Mouse (Mus musculus): ENCODE measurements around the gene Trp53rkb.
A peak's percentile ranks its signal among the peaks of the same experiment; 100 is the strongest.
"Not testable (repeated sequence)": the region's sequence is repeated elsewhere in the genome, so short reads cannot be mapped to it uniquely, and the experiment has no call there.

Gene Trp53rkb

DNA sequence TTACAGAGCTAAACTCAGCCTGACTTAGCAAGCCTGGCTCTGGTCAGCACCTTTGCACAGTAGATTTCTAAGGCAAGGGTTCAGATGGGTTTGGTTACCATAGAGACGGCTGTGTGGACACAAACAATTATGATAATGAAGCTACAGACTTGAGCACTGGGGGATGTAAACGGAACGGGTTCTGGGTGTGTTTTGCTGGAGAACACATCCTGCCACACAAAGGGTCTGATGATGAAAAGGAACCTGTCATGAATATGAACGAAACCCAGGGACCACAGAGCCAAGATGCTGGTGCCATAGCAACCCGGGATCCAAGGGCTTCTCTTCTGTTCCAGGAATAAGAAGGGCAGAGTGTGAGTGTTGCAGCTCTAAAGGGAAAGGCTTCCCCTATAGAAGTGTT lies at the start of gene Trp53rkb:
Gene Trp53rkb (plus strand): TSS at position 177 of the 400 bp plus-strand sequence.
- DNase-seq (ENCODE audit: inconsistent ontology term) = no peak

- no peak for DNase-seq (ENCODE audit: inconsistent ontology term)
These were observed 48.8 kb upstream of the Trp53rkb start for GRCm38 (mm10) chr2:166743504-166743903.

DNA sequence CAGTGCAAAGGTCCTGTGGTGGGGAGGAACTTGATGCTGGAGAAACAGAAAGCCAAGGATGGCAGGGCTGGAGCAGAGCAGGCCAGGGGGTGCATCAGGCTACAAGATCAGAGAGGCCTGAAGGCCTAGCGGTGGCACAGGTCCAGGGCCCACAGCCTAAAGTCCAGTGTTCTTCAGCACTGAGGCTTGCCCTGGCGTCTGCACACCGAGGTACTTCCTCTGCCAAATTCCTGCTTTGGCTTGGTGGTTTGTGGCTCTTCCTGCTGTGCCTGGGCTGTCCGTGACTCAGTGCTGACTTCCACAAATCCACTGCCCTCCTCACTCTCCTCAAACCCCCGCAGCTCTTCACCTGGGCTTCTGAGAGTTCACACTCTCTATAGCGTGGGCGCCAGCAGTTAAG lies 47.9 kb upstream of the Trp53rkb start:
- peak; percentile 91 for DNase-seq (ENCODE audit: inconsistent ontology term)

GRCm38 (mm10) chr2:166745849-166746248 lies 46.5 kb upstream of the Trp53rkb start:
- no peak for DNase-seq (ENCODE audit: inconsistent ontology term)

- not testable (repeated sequence) for DNase-seq (ENCODE audit: inconsistent ontology term)
These were observed 45.9 kb upstream of the Trp53rkb start for GRCm38 (mm10) chr2:166746261-166746913.

DNA sequence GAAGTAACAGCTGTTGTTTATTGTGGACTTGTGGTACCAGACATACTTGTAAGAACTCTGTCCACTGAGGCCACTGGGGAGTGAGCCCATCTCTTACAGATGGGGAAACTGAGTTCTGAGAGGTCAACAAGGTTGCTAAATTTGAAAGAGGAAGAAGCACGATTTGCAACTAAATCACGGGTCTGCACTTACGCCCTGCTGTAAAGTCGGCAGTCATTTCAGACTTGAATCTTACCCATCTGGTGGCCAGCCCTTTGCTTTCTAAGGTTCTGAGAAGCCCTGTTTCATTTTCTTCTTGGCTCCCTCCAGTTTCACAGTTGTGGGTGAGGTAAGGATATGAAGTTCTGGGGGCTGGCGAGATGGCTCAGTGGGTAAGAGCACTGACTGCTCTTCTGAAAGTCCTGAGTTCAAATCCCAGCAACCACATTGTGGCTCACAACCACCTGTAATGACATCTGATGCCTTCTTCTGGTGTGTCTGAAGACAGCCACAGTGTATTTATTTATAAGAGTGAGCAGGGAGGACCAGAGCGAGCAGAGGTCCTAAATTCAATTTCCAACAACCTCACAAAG lies 41.6 kb upstream of the Trp53rkb start:
- no peak for DNase-seq (ENCODE audit: inconsistent ontology term)

- DNase-seq (ENCODE audit: inconsistent ontology term) = no peak
These were observed 38.1 kb upstream of the Trp53rkb start for GRCm38 (mm10) chr2:166754194-166754593.

DNA sequence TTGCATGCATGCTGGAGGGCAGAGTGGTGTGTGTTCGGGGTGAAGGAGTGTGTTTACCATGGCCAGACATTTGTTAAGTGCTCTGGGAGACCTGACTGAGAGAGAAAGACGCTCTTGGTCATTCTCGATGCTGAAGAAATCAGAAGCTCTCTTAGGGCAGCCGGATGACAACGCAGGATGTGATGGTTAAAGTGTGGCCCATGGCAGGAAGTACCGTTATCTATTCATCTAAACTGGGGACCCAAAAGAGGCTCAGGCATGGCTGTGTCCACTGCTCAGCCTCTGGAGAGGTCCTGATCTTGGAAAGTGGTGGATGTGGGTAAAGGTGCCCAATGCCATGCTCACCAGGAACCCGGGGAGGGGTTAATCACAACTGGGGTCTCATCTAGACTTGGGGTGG lies 37.6 kb upstream of the Trp53rkb start:
- no peak for DNase-seq (ENCODE audit: inconsistent ontology term)

DNA sequence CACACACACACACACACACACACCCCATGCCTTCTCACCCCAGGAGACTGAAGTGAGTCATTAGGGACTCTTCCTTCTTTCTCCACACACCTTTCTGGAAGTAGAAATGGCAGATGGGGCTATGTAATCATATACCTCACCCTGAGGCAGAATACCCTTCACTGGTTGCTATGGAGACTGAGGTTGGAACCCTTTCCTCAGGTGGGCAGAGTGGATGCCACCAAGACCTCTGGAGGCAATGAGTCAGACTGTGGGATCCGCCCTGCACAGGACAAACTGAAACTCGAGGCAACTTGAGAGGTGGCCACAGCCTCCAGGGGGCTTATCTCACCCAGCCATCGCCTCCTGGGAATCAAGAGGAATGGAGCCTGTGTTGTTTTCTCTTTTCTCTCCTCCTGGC lies 34.4 kb upstream of the Trp53rkb start:
- no peak for DNase-seq (ENCODE audit: inconsistent ontology term)

GRCm38 (mm10) chr2:166764051-166764450 lies 28.3 kb upstream of the Trp53rkb start:
- DNase-seq (ENCODE audit: inconsistent ontology term) = no peak

GRCm38 (mm10) chr2:166767591-166767990 lies 24.7 kb upstream of the Trp53rkb start:
- no peak for DNase-seq (ENCODE audit: inconsistent ontology term)

DNA sequence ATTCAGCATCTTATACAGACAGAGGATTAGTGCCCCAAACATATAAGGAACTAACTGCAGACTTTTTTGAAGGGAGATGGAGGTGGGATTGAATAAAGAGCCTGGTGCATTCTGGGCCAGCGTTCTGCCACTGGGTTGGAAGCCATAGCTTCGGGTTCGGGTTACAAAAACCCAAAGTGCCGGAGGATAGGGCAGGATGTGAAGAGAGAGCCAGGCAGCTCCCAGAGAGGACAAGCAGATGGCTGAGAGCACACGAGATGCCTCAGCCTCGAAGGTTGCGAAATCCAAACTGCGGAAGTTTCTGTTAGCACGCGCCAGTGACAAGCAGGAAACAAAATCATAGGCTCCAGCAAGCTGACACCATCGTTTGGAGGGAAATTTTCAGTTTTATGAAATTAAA lies 20.9 kb upstream of the Trp53rkb start:
- DNase-seq (ENCODE audit: inconsistent ontology term) = no peak

DNA sequence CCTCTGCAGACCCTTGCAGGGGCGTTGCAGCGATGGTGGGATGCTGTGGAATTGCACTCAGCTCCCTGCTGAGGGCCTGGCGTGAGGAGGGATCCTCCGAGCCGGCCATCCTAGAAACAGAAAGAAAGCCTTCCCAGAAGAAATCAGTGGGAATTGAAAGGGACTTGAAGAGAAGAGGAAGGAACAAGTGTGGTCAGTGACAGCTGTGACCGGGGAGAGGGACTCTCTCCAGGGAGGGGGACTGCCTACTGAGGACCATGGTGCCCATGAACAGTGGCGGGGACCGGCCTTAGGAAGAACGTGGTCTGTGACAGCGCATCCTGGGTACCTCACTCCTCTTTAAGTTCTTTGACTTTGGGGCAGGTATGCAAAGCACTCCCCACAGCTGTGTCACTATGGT lies 18.7 kb upstream of the Trp53rkb start:
- no peak for DNase-seq (ENCODE audit: inconsistent ontology term)

DNA sequence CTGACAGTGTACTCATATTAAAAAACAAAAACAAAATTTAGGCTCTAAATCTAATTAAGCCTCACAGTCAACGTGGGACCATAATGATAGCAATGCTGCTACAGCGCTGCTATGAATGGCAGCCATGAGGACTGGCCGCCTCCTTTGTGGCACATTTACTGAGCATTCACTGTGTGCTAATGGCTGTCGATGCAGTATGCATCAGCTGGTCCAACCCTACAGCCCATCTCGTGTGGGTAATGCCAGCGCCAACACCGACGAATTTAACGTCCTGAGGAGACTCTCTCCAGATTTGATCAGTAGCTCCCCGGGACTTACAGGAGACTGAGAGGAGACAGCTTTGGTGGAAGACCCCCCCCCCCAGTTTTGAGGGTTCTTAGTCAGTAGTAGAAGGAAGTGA lies 18.1 kb upstream of the Trp53rkb start:
- no peak for DNase-seq (ENCODE audit: inconsistent ontology term)

GRCm38 (mm10) chr2:166775357-166775893 lies 16.9 kb upstream of the Trp53rkb start:
- no peak for DNase-seq (ENCODE audit: inconsistent ontology term)

- DNase-seq (ENCODE audit: inconsistent ontology term) = no peak
These were observed 16.1 kb upstream of the Trp53rkb start for GRCm38 (mm10) chr2:166776272-166776671.

- no peak for DNase-seq (ENCODE audit: inconsistent ontology term)
These were observed 12.4 kb upstream of the Trp53rkb start for GRCm38 (mm10) chr2:166779956-166780355.

GRCm38 (mm10) chr2:166780980-166781578 lies 11.3 kb upstream of the Trp53rkb start:
- DNase-seq (ENCODE audit: inconsistent ontology term) = peak; percentile 36

GRCm38 (mm10) chr2:166784376-166784775 lies 8.0 kb upstream of the Trp53rkb start:
- DNase-seq (ENCODE audit: inconsistent ontology term) = peak; percentile 15

DNA sequence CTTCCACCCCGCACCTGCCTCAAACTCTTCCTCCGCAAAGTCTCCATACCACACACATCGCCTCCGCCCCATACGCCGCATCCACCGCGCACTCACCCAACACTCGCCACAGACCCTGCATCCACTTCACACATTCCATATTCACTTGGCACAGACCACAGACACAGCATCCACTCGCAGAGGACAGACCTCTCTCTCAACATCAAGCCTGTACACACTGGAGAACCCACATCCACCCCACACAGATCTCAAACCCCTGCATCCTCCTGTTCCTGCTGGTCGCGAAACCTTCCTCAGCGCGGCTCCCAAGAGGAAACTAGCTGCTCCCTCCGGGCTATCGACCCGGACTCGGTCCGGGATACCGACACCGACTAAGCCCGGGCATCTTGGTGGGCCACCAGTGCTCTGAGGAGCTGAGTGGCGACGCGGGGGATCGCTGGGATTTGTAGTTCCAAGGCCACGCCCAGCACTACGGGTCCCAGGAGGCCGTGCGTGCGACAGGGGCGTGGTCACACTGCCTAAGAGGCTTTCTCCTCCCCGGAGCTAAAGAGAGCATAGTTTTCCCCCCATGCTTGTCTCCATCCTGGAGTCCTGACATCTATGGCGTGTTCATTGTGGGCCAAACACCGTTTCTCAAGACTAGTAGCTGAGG lies 5.9 kb upstream of the Trp53rkb start:
- peak; percentile 90 for DNase-seq (ENCODE audit: inconsistent ontology term)

- DNase-seq (ENCODE audit: inconsistent ontology term) = no peak
These were observed 593 bp upstream of the Trp53rkb start for GRCm38 (mm10) chr2:166791738-166792137.

DNA sequence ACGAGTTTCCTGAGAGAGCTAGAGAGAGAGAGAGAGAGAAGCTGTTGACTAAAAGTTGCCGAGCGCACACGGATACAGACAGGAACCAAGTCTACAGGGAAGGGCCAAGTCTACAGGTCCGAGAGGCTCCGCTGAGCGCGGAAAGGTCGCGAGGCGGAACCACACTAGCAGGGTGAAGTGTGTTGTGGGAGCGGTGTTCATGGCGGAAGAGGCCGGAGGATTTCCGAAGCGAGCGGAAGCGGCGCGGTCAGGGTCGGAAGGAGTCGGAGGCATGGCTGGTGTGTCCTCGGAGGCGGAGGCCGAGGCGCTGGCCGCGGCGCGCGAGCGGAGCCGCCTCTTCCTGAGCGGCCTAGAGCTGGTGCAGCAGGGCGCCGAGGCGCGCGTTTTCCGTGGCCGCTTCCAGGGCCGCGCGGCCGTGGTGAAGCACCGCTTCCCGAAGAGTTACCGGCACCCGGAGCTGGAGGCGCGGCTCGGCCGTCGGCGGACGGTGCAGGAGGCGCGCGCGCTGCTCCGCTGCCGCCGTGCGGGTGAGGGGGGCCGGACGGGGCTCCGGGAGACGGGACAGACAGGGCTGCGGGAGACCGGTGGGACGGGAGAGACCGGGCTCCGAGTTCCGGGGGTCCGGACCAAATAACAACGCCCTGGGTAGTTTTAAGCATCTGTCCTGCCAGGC lies 1.3 kb downstream of the Trp53rkb start:
- peak; percentile 81 for DNase-seq (ENCODE audit: inconsistent ontology term)
